Mouse (Mus musculus): ENCODE results near the gene Prtn3. TPM values are rescaled to one million over a fixed set of nuclear protein-coding genes. Genes with fewer than 3 reads are reported as not detected.

Prtn3 gene
- polyA plus RNA-seq, 1 experiment: 0.22 TPM

GRCm38 (mm10) chr10:79862925-79863324 is 11.4 kb upstream of the Prtn3 start:
- H3K79me2 ChIP-seq (ENCODE audit: control insufficient read depth, insufficient read depth): peaks cover 34% of the 10 kb centered on the region
- peaks cover 46% of the 10 kb centered on the region for H3K36me3 ChIP-seq (ENCODE audit: control insufficient read depth, insufficient read depth)
- TF ChIP-seq TCF3 (IDR thresholded peaks at IDR 0.05; ENCODE audit: insufficient read length, low read depth): no peak
- H3K4me3 ChIP-seq: no peak overlapping the region
- H3K27me3 ChIP-seq (ENCODE audit: control insufficient read depth, insufficient read depth, insufficient read length): no peaks in the 10 kb centered on the region
- H3ac ChIP-seq (ENCODE audit: control insufficient read depth, insufficient read length): no peak overlapping the region
- no peak overlapping the region for H3K4me2 ChIP-seq (ENCODE audit: low read depth)

- H3ac ChIP-seq (ENCODE audit: control insufficient read depth, insufficient read length): no peak overlapping the region
- no peak for TF ChIP-seq SRF (IDR thresholded peaks at IDR 0.05; ENCODE audit: control insufficient read depth, insufficient read length, low read depth)
- TF ChIP-seq POLR2AphosphoS2 (IDR thresholded peaks at IDR 0.05; ENCODE audit: insufficient read length, low read depth): peak; percentile 14
- no peak overlapping the region for H3K4me2 ChIP-seq (ENCODE audit: low read depth)
- H3K36me3 ChIP-seq (ENCODE audit: control insufficient read depth, insufficient read depth): peaks cover 40% of the 10 kb centered on the region
- no peaks in the 10 kb centered on the region for H3K27me3 ChIP-seq (ENCODE audit: control insufficient read depth, insufficient read depth, insufficient read length)
- peaks cover 17% of the 10 kb centered on the region for H3K79me2 ChIP-seq (ENCODE audit: control insufficient read depth, insufficient read depth)
- H3K4me3 ChIP-seq: no peak overlapping the region
Measured at GRCm38 (mm10) chr10:79864351-79865188, 9.7 kb upstream of the Prtn3 start.

GRCm38 (mm10) chr10:79865189-79865601 is 9.1 kb upstream of the Prtn3 start:
- no peak overlapping the region for H3K4me3 ChIP-seq
- H3ac ChIP-seq (ENCODE audit: control insufficient read depth, insufficient read length): no peak overlapping the region
- H3K4me2 ChIP-seq (ENCODE audit: low read depth): no peak overlapping the region
- H3K36me3 ChIP-seq (ENCODE audit: control insufficient read depth, insufficient read depth): peaks cover 34% of the 10 kb centered on the region
- H3K79me2 ChIP-seq (ENCODE audit: control insufficient read depth, insufficient read depth): peaks cover 11% of the 10 kb centered on the region
- TF ChIP-seq TCF12 (IDR thresholded peaks at IDR 0.05; ENCODE audit: insufficient read depth, poor library complexity, severe bottlenecking) (no peak), SRF (IDR thresholded peaks at IDR 0.05; ENCODE audit: control insufficient read depth, insufficient read length, low read depth) (no peak), TCF3 (IDR thresholded peaks at IDR 0.05; ENCODE audit: insufficient read length, low read depth) (no peak), POLR2A (IDR thresholded peaks at IDR 0.05; ENCODE audit: insufficient read length, low read depth) (peak; percentile 53), MAX (IDR thresholded peaks at IDR 0.05; ENCODE audit: low read depth) (no peak), MYOD1 (IDR thresholded peaks at IDR 0.05; ENCODE audit: control insufficient read depth in 1 of 3, insufficient read length in 2 of 3, low read depth in 2 of 3) (no peak), REST (IDR thresholded peaks at IDR 0.05; ENCODE audit: insufficient read depth, insufficient read length) (no peak), E2F4 (IDR thresholded peaks at IDR 0.05; ENCODE audit: insufficient read depth) (no peak), USF1 (IDR thresholded peaks at IDR 0.05; ENCODE audit: low read depth) (no peak), MYOG (IDR thresholded peaks at IDR 0.05; ENCODE audit: control insufficient read depth in 1 of 3, insufficient read depth in 1 of 3, insufficient read length in 2 of 3, low read depth in 2 of 3) (no peak), CEBPB (IDR thresholded peaks at IDR 0.05; ENCODE audit: insufficient read depth, poor library complexity, severe bottlenecking) (no peak), POLR2AphosphoS2 (IDR thresholded peaks at IDR 0.05; ENCODE audit: insufficient read length, low read depth) (peak; percentile 83)
- H3K27me3 ChIP-seq (ENCODE audit: control insufficient read depth, insufficient read depth, insufficient read length): no peaks in the 10 kb centered on the region

GRCm38 (mm10) chr10:79865801-79866295 is 8.4 kb upstream of the Prtn3 start:
- H3K79me2 ChIP-seq (ENCODE audit: control insufficient read depth, insufficient read depth): peaks cover 5% of the 10 kb centered on the region
- H3K36me3 ChIP-seq (ENCODE audit: control insufficient read depth, insufficient read depth): peaks cover 28% of the 10 kb centered on the region
- TF ChIP-seq REST (IDR thresholded peaks at IDR 0.05; ENCODE audit: insufficient read depth, insufficient read length): no peak
- peak; percentile 85 for TF ChIP-seq POLR2AphosphoS2 (IDR thresholded peaks at IDR 0.05; ENCODE audit: insufficient read length, low read depth)
- TF ChIP-seq POLR2A (IDR thresholded peaks at IDR 0.05; ENCODE audit: insufficient read length, low read depth): peak; percentile 64
- no peak for TF ChIP-seq TCF12 (IDR thresholded peaks at IDR 0.05; ENCODE audit: insufficient read depth, poor library complexity, severe bottlenecking)
- no peak overlapping the region for H3K4me2 ChIP-seq (ENCODE audit: low read depth)
- no peak overlapping the region for H3ac ChIP-seq (ENCODE audit: control insufficient read depth, insufficient read length)
- no peaks in the 10 kb centered on the region for H3K27me3 ChIP-seq (ENCODE audit: control insufficient read depth, insufficient read depth, insufficient read length)
- no peak overlapping the region for H3K4me3 ChIP-seq

GRCm38 (mm10) chr10:79866601-79867000 is 7.7 kb upstream of the Prtn3 start:
- no peaks in the 10 kb centered on the region for H3K27me3 ChIP-seq (ENCODE audit: control insufficient read depth, insufficient read depth, insufficient read length)
- TF ChIP-seq REST (IDR thresholded peaks at IDR 0.05; ENCODE audit: insufficient read depth, insufficient read length) (no peak), POLR2AphosphoS2 (IDR thresholded peaks at IDR 0.05; ENCODE audit: insufficient read length, low read depth) (peak; percentile 23)
- peaks cover 1% of the 10 kb centered on the region for H3K79me2 ChIP-seq (ENCODE audit: control insufficient read depth, insufficient read depth)
- peaks cover 20% of the 10 kb centered on the region for H3K36me3 ChIP-seq (ENCODE audit: control insufficient read depth, insufficient read depth)
- H3K4me2 ChIP-seq (ENCODE audit: low read depth): no peak overlapping the region
- H3ac ChIP-seq (ENCODE audit: control insufficient read depth, insufficient read length): no peak overlapping the region
- no peak overlapping the region for H3K4me3 ChIP-seq

- Histone ChIP-seq H3K79me2 (ENCODE audit: control insufficient read depth, insufficient read depth) (no peaks in the 10 kb centered on the region), H3K27me3 (ENCODE audit: control insufficient read depth, insufficient read depth, insufficient read length) (no peaks in the 10 kb centered on the region), H3K4me2 (ENCODE audit: low read depth) (no peak overlapping the region), H3K36me3 (ENCODE audit: control insufficient read depth, insufficient read depth) (no peaks in the 10 kb centered on the region), H3ac (ENCODE audit: control insufficient read depth, insufficient read length) (no peak overlapping the region), H3K4me3 (no peak overlapping the region)
- TF ChIP-seq TCF3 (IDR thresholded peaks at IDR 0.05; ENCODE audit: insufficient read length, low read depth) (no peak), REST (IDR thresholded peaks at IDR 0.05; ENCODE audit: insufficient read depth, insufficient read length) (no peak), MYOD1 (IDR thresholded peaks at IDR 0.05; ENCODE audit: control insufficient read depth in 1 of 3, insufficient read length in 2 of 3, low read depth in 2 of 3) (no peak), E2F4 (IDR thresholded peaks at IDR 0.05; ENCODE audit: insufficient read depth) (no peak), TCF12 (IDR thresholded peaks at IDR 0.05; ENCODE audit: insufficient read depth, poor library complexity, severe bottlenecking) (no peak), POLR2A (IDR thresholded peaks at IDR 0.05; ENCODE audit: insufficient read length, low read depth) (no peak), MYOG (IDR thresholded peaks at IDR 0.05; ENCODE audit: control insufficient read depth in 1 of 3, insufficient read depth in 1 of 3, insufficient read length in 2 of 3, low read depth in 2 of 3) (no peak), POLR2AphosphoS2 (IDR thresholded peaks at IDR 0.05; ENCODE audit: insufficient read length, low read depth) (no peak), CEBPB (IDR thresholded peaks at IDR 0.05; ENCODE audit: insufficient read depth, poor library complexity, severe bottlenecking) (no peak), SRF (IDR thresholded peaks at IDR 0.05; ENCODE audit: control insufficient read depth, insufficient read length, low read depth) (no peak), MAX (IDR thresholded peaks at IDR 0.05; ENCODE audit: low read depth) (no peak), USF1 (IDR thresholded peaks at IDR 0.05; ENCODE audit: low read depth) (no peak)
Measured at GRCm38 (mm10) chr10:79871845-79872244, 2.4 kb upstream of the Prtn3 start.

Data from myocyte (in vitro differentiated cells).